Mouse (Mus musculus) E14TG2a.4 (cell line): ENCODE data around the gene Sys1.
A peak's percentile ranks its signal among the peaks of the same experiment; 100 is the strongest.

ENCODE experiments used
- CTCF ChIP-seq: conservative IDR thresholded peaks from 2 replicates; pipeline ENCODE4 v1.5.1; 2014; ENCODE audit warnings: low read length
- POU5F1 ChIP-seq: IDR thresholded peaks from 2 replicates; pipeline ENCODE4 v1.6.1; 2014; ENCODE audit warnings: low read length, borderline replicate concordance

DNA sequence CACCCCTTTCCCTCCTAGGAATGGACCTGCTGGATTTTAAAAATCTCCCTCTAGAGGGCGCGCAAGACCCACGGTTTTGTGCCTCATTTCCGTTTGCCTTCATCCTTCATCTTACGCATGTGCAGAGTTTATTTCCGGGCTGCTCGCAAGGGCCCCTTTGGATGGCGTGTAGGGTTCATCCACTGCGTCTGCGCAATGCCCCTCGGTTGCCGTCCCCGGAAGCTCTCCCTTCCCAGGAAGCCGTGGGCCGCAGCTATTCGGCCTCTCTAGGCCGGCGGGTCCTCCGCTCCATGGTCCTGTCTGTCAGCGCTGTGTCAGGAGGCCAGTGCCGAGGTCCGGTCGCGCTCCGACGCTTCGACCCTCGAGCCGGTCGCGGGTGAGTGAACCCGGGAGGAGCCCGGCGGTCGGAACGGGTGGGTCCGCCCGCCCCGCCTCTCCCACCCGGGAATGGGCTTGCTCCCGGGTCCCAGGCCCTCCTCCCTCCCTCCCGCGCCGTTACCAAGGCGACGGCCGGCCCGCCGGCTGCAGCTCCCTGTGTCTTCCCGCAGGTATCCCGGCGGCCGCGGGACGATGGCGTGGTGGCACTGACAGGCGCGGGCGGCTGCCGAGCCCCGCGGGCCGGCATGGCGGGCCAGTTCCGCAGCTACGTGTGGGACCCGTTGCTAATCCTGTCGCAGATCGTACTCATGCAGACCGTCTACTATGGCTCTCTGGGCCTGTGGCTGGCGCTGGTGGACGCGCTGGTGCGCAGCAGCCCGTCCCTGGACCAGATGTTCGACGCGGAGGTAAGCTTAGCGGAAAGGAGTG lies 4.2 kb downstream of the Sys1 start, which contains the start of gene Gm20458:
- TF ChIP-seq CTCF (peak; percentile 60), POU5F1 (no peak)
